Mouse (Mus musculus): ENCODE data around the gene Fbxo21.

DNA sequence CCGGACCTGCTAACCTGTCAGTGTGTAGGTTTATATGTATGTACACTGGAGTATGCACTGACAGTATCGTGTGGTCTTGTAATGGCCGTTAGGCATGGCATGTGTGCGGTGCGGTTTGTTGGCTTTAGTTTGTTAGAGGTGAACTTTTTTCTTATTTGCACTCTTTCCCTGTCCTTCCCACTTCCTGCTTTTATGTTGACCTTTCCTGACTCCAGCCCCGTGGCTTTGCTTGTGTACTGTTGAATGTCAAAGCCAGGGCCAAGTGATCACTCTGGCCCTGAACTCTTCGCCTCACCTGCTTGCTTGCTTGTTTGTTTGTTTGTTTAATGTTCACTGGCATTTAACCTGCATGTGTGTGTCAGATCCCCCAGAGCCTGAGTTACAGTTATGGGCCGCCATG lies 4.4 kb downstream of the Fbxo21 start:
- TF ChIP-seq CTCF (IDR thresholded peaks at IDR 0.05; ENCODE audit: control insufficient read depth, insufficient read depth, low read length) = no peak
- TF ChIP-seq POLR2A (IDR thresholded peaks at IDR 0.05; ENCODE audit: borderline replicate concordance, control insufficient read depth, low read depth, low read length) = no peak
